Mouse (Mus musculus) gastrocnemius, postnatal 25 days (tissue): ENCODE data around the gene Neurod6. TPM values are rescaled to one million over a fixed set of nuclear protein-coding genes. Genes with fewer than 3 reads are reported as not detected.
"Not testable (repeated sequence)": the region's sequence is repeated elsewhere in the genome, so short reads cannot be mapped to it uniquely, and the experiment has no call there.

ENCODE experiments used
- DNase-seq: peaks from one replicate; pipeline ENCODE4 v3.0.0; 2022
- long read RNA-seq, 2 experiments: library from polyadenylated mRNA; stranded (forward); transcript quantifications; one replicate each; pipeline ENCODE4 v2.0.0; 2021
- total RNA-seq, 2 experiments: library from RNA; stranded (reverse); gene quantifications; 1 replicate in 1 of 2; 2 replicates in 1 of 2; pipeline ENCODE4 v1.2.3; 2021

Gene Neurod6
- not detected for total RNA-seq
- long read RNA-seq, experiment 1 = 0 reads
- long read RNA-seq, experiment 2 = 0 reads

GRCm38 (mm10) chr6:55680974-55681373 lies at the start of gene Neurod6:
TSS of gene Neurod6 (minus strand) at chr6:55681263.
- DNase-seq = no peak

DNA sequence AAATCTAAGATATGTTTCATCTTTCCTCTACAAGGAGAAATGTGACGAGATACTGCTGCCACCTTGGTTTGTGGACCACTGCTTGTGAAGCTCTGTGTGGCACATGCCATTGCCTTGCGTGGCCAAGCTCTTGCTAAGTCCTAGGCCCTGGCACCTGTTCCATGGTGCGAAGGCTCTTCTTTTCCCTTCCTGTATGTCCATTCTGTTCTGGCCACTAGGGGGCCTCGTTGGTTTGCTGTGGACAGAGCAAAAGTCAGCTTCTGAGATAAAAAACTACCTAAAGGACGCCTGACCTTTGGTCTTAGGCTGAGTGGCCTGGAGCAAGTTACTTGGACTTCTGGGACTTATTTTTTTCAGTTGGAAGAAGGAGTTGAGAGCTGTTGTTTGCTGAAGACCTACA lies 36.1 kb upstream of the Neurod6 start:
- DNase-seq = no peak

DNA sequence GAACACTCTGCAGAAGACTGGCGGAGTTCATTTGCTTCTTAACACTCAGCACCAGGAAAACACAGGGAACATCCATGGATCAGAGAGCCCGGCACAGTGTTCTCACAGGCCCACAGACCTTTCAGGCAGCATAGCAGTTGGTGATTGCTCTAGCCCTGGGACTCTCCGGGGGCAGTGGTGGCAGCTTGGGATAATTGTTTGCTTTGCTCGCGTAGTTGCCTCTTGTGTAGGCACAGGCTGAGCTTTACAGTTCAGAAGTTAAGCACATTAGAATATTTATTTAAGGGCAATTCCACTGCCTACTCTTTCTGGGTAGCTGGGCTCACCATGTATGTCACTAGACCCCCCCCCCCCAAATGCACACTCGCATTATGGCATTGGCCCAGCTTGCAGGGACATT lies 34.4 kb upstream of the Neurod6 start:
- no peak for DNase-seq

DNA sequence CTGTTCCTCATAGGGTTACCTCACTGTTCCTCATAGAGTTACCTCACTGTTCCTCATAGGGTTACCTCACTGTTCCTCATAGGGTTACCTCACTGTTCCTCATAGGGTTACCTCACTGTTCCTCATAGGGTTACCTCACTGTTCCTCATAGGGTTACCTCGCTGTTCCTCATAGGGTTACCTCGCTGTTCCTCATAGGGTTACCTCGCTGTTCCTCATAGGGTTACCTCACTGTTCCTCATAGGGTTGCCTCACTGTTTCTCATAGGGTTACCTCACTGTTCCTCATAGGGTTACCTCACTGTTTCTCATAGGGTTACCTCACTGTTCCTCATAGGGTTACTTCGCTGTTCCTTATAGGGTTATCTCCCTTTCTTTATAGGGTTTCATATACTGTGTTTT lies 29.9 kb upstream of the Neurod6 start:
- DNase-seq = not testable (repeated sequence)

- no peak for DNase-seq
Observed at GRCm38 (mm10) chr6:55704759-55705104, 23.7 kb upstream of the Neurod6 start.

GRCm38 (mm10) chr6:55704061-55704758 lies 23.1 kb upstream of the Neurod6 start:
- DNase-seq = no peak

- DNase-seq = no peak
Observed at GRCm38 (mm10) chr6:55700392-55701386, 19.6 kb upstream of the Neurod6 start.

DNA sequence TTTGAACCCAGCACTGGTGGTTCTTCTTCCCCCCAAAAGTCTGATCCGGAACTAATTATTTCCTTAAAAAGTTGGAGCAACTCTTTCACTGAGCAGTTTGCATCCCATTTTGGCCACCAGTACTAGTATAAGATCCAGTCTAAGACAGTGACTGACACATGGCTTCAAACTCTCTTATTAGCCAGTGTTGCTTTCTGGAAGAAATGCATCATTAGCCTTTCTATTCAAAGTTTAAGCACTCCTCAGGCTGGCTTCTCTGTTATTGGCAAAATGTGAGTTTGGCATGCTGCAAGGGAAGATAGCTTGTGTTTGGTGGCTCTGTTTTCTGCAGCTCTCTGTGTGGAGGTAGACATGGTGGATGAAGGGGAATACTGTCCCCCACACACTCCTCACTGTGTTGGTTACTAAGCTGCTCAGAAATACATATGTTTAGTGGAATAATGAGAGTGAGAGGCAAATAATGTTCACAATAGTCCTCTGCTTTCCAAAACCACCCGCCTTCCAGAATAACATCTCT lies 9.0 kb upstream of the Neurod6 start:
- DNase-seq = no peak

DNA sequence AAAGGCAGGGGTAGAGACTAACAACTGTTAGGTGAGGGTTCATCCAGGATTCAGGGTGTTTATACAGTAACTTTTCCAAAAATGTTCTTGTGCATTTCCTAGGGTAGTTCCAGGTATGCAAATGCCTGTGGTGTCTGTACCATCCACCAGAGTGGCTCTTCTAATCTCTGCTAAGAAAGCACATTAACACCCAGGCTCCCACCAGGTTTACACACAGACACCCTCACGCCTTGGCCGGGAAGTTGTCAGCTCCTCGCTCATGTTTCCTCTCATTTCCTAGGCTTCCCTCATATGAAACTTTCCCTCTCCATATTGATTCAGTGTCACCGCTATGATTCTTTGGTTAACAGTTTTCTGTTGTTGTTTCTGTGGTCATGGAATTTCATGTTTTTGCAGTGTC lies 2.4 kb upstream of the Neurod6 start:
- DNase-seq = no peak

- DNase-seq = no peak
Observed at GRCm38 (mm10) chr6:55682886-55683285, 1.8 kb upstream of the Neurod6 start.

DNA sequence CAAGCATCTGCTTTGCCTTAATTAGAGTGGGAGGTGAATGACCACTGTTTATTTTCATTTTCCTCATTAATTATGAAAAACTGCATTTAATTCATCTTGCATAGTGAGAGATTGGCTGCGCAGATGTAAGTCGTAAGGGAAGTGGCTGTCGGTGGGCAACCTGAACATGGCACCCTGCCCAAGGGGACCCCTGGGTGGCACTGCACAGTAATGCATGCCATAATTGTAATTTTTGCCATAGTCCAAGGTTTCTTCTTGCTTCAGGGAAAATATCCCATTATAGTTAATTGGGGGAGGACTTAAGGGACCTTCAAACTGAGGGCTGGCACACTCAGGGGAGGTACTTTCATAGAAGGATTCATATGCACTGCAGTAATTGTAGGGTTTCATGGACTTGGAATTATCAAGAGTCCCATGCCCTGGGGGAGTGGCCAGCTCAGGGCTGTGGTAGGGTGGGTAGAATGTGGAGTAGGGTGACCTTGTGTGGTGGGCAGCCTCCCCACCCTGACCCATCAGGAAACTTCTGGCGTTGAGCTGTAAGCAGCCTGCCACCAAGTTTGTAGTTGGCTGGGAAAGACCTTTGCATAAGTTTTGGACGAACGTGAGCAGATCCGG lies 2.4 kb downstream of the Neurod6 start:
- no peak for DNase-seq

GRCm38 (mm10) chr6:55677326-55677725 lies 3.7 kb downstream of the Neurod6 start:
- no peak for DNase-seq

GRCm38 (mm10) chr6:55676663-55677311 lies 4.3 kb downstream of the Neurod6 start:
- DNase-seq = no peak

- DNase-seq = no peak
Observed at GRCm38 (mm10) chr6:55676141-55676662, 4.9 kb downstream of the Neurod6 start.

GRCm38 (mm10) chr6:55667801-55668200 lies 13.3 kb downstream of the Neurod6 start:
- DNase-seq = no peak

DNA sequence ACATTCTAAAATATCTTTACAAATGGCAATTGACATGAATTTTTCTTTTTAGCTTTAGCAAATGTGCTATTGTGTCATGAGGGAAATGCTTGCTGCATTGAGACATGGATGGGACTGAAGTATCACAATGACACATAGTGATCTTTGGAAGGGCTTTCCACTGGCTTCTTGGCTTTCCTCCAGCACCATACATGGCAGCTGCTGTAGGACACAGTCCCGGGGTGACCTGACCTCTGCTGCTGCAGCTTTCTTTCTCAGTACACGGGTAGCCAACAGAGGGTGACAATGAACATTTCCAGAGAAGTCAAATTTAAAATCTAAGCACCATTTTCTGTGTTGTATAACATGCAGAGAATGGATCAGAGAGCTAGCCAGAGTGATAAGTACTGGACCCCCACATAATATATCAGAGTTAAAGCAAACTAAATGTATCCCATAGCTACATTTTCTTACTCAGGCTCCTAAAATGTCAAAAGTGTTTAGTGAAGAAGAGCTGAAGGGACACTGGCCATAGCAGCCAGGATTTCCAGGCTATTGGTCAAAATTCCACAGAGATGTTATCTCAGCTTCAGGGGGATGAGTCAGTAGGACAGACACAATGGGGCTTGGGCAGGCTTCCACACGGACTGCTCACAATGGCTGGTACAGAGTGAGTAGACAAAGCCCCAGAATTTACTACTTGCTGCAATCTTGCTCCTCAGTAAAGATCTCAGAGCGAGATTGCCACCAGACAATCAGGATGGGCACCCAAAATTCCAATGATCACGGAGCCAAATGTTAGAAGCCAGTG lies 19.7 kb downstream of the Neurod6 start:
- no peak for DNase-seq

GRCm38 (mm10) chr6:55649996-55650395 lies 31.1 kb downstream of the Neurod6 start:
- DNase-seq = no peak

DNA sequence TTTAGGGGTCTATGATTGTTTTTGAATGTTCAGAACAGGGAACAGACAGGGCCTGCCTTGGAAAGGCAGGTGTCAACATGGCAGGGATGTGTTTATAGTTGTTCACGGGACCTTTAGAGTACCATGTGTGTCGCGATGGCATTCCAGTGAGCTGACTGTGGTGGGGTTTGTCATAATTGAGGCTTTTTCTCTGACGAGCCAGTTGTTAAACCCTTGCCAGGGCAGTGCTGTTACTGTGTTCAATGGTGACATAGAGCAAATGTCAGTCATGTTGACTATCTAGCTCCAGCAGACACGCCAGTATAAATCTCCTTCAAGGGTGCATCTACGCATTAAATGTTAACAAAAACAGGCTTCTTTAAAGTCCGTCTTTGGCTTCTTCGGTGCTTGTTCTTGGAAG lies 31.5 kb downstream of the Neurod6 start:
- no peak for DNase-seq

- no peak for DNase-seq
Observed at GRCm38 (mm10) chr6:55648886-55649285, 32.2 kb downstream of the Neurod6 start.

DNA sequence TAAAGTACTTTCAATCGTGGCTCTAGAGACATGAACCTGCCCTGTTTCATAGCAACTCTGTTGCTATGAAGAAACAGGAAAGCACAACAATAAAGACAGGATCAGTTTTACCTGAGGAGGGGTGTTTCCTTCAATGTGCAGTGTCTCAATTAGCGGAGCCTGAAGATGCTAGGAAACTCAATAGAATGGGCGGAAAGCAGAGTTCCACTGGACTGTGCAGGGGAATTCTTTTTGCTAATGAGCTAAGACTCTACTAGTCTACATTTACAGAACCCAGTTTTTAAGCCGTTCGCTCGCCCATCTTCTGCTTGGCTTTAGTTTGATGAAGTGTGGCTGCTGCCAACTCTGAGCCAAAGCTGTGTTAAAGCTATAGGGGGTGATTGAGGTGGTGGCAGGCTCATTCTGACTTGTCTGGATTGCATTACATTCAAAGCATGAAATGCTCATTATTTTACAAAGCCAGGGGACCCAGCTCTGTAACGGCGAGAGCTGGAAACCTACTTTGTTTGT lies 33.2 kb downstream of the Neurod6 start:
- DNase-seq = no peak
